ENCODE assay signal across 8 mouse cellular contexts in the genomic region with DNA sequence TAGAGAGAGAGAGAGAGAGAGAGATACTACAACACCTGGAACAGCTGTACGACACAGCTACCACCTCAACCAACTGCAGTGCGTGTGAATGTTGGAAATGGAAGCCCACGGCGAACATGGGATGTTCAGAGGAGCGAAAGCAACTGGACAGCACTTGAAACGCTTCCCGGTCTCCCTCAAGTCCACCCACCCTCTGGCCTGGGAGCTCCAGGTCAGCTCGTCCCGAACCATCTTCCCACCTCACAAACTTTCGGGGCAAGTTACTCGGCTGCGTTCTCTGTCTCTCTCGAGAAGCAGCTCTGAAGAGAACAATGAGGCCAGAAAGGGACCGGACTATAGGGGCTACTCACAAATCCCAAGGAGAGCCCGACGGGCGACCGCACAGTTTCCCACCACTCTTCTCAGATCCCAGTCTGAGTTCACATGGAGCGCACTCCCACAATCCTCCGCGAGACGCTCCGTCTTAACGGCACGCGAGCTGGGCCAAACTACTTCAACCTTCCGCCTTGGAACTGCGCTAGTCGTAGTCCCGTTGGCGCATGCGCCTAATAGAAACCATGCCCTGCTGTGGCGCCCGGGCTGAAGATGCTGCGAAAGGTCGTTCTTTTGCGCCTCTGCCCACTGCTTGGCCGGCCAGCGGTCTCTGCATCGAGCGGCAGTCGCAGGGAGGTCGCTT. TPM values are rescaled to one million over a fixed set of nuclear protein-coding genes. Genes with fewer than 3 reads are reported as not detected.
DNase-seq lines count a peak whose midpoint lies in the region; ATAC-seq lines count a peak whose summit lies in the region.

A gene (minus strand): TSS at position 438 of the 676 bp plus-strand sequence.
A gene (plus strand): TSS at position 523 of the 676 bp plus-strand sequence.

- no peaks in the 10 kb centered on the region for H3K9me3 ChIP-seq in heart, embryonic 14.5 days (ENCODE audit: control insufficient read depth, low read length)
- no peaks in the 10 kb centered on the region for H3K9me3 ChIP-seq in liver, embryonic 13.5 days (replicated peaks)
- H3K9me3 ChIP-seq in stomach, embryonic 16.5 days (replicated peaks; ENCODE audit: control insufficient read depth, low read length): no peaks in the 10 kb centered on the region

- DNase-seq in c-Kit-negative CD71-positive TER-119-positive erythroid progenitor cells, embryonic 14.5 days (ENCODE audit: low read depth, low spot score): peak; percentile 96
- DNase-seq in fibroblast of lung, adult 2 months (ENCODE audit: low read depth): peak; percentile 91
- peak; percentile 98 for DNase-seq in kidney, postnatal 14 days
- peak; percentile 90 for DNase-seq in liver, embryonic 13.5 days
- DNase-seq in neural tube, embryonic 10.5 days (ENCODE audit: extremely low spot score, low spot score): peak; percentile 95

- H3K4me3 ChIP-seq in heart, embryonic 14.5 days (ENCODE audit: control insufficient read depth in 1 of 2, insufficient read depth in 1 of 2, low read depth in 1 of 2, low read length in 2 of 2): peak within 1 kb of the TSS; percentile 90 to 98
- H3K4me3 ChIP-seq in liver, embryonic 13.5 days (replicated peaks): peak within 1 kb of the TSS; percentile 73
- peak within 1 kb of the TSS; percentile 68 for H3K4me3 ChIP-seq in stomach, embryonic 16.5 days (replicated peaks; ENCODE audit: low read length)

- peak; percentile 98 for ATAC-seq in CD4-positive, CD25-positive, alpha-beta regulatory T cell, adult 4 months
- peak; percentile 97 for ATAC-seq in heart, embryonic 14.5 days (ENCODE audit: insufficient number of reproducible peaks, insufficient read depth, low FRiP score, low read depth)
- ATAC-seq in liver, embryonic 13.5 days (ENCODE audit: low read depth): peak; percentile 99
- ATAC-seq in stomach, embryonic 16.5 days (ENCODE audit: insufficient read depth, low FRiP score): peak; percentile 98

- no peaks in the 10 kb centered on the region for H3K27me3 ChIP-seq in heart, embryonic 14.5 days (ENCODE audit: control insufficient read depth, insufficient read depth, low read length)
- no peaks in the 10 kb centered on the region for H3K27me3 ChIP-seq in liver, embryonic 13.5 days
- no peaks in the 10 kb centered on the region for H3K27me3 ChIP-seq in stomach, embryonic 16.5 days (ENCODE audit: control insufficient read depth, insufficient read depth, low read length)

- peaks cover 29% of the 10 kb centered on the region for H3K36me3 ChIP-seq in heart, embryonic 14.5 days (ENCODE audit: control insufficient read depth, insufficient read depth, low read length)
- peaks cover 13% of the 10 kb centered on the region for H3K36me3 ChIP-seq in liver, embryonic 13.5 days
- H3K36me3 ChIP-seq in stomach, embryonic 16.5 days (ENCODE audit: control insufficient read depth, insufficient read depth, low read length): 0 out of 2 replicates have a peak, but pooled peaks cover 2% of the 10 kb centered on the region

- peak within 1 kb of the TSS; percentile 79 for H3K4me2 ChIP-seq in heart, embryonic 14.5 days (ENCODE audit: low read length)
- peak within 1 kb of the TSS; percentile 90 for H3K4me2 ChIP-seq in liver, embryonic 13.5 days
- peak within 1 kb of the TSS; percentile 71 for H3K4me2 ChIP-seq in stomach, embryonic 16.5 days (ENCODE audit: low read depth, low read length)

- peaks cover 0 to 12% of the 10 kb centered on the region in 2 experiments; a peak in 3 of 4 replicates for H3K4me1 ChIP-seq in heart, embryonic 14.5 days (ENCODE audit: control insufficient read depth in 2 of 2, insufficient read depth in 2 of 2, low read length in 2 of 2)
- peaks cover 36% of the 10 kb centered on the region for H3K4me1 ChIP-seq in liver, embryonic 13.5 days (replicated peaks)
- peaks cover 3% of the 10 kb centered on the region; the same call in 1 of the 2 replicates for H3K4me1 ChIP-seq in stomach, embryonic 16.5 days (ENCODE audit: control insufficient read depth, insufficient read depth, low read length)

- peak within 1 kb of the TSS; percentile 85 to 88 for H3K27ac ChIP-seq in heart, embryonic 14.5 days (replicated peaks in 1 of 2; ENCODE audit: control insufficient read depth in 1 of 2, insufficient read depth in 1 of 2, low read depth in 2 of 2, low read length in 2 of 2)
- peak within 1 kb of the TSS; percentile 82 for H3K27ac ChIP-seq in liver, embryonic 13.5 days
- H3K27ac ChIP-seq in stomach, embryonic 16.5 days (ENCODE audit: low read length): peak within 1 kb of the TSS; percentile 85

- under 1% methylated on average over 43 of the region's 43 CpGs for WGBS in heart, embryonic 14.5 days
- WGBS in liver, embryonic 13.5 days (ENCODE audit: insufficient replicate concordance): under 1% methylated on average over 43 of the region's 43 CpGs
- WGBS in stomach, embryonic 16.5 days: under 1% methylated on average over 43 of the region's 43 CpGs

- peak within 1 kb of the TSS; percentile 92 for H3K9ac ChIP-seq in heart, embryonic 14.5 days (ENCODE audit: low read length)
- peak within 1 kb of the TSS; percentile 80 for H3K9ac ChIP-seq in liver, embryonic 13.5 days
- peak within 1 kb of the TSS; percentile 77 for H3K9ac ChIP-seq in stomach, embryonic 16.5 days (ENCODE audit: low read length)

RNA-seq across cellular contexts. Expression of the first gene that starts in this region (rescaled TPM):
- 10 to 100 TPM; 23.9 to 34.9 TPM for polyA plus RNA-seq in CD4-positive, CD25-positive, alpha-beta regulatory T cell, adult 4 months (2017; shearing (Covaris generic))
- 14.7 and 15.6 TPM in 2 replicates for polyA plus RNA-seq in heart, embryonic 14.5 days (2014; fragmentation: Nextera tagmentation; extraction: Ambion mirVana)
- 15.8 and 19.1 TPM in 2 replicates for polyA plus RNA-seq in liver, embryonic 13.5 days (2015; fragmentation: Nextera tagmentation; extraction: Ambion mirVana)
- 19.8 and 23.6 TPM in 2 replicates for polyA plus RNA-seq in stomach, embryonic 16.5 days (2015; fragmentation: Nextera tagmentation; extraction: Ambion mirVana)

RNA-seq across cellular contexts. Expression of the second gene that starts in this region (rescaled TPM):
- polyA plus RNA-seq in CD4-positive, CD25-positive, alpha-beta regulatory T cell, adult 4 months (2017; shearing (Covaris generic)): 10 to 100 TPM; 16.4 to 19.7 TPM
- polyA plus RNA-seq in heart, embryonic 14.5 days (2014; fragmentation: Nextera tagmentation; extraction: Ambion mirVana): 36.1 and 39.0 TPM in 2 replicates
- polyA plus RNA-seq in liver, embryonic 13.5 days (2015; fragmentation: Nextera tagmentation; extraction: Ambion mirVana): 11.4 and 12.4 TPM in 2 replicates
- polyA plus RNA-seq in stomach, embryonic 16.5 days (2015; fragmentation: Nextera tagmentation; extraction: Ambion mirVana): 23.1 and 26.6 TPM in 2 replicates

Comparison
In these comparisons a context has a peak if more than half of its experiments do, and no peak if none do; other contexts are left out.
1. Peak in every context shown above with its lines: DNase-seq, ATAC-seq, H3K4me3 ChIP-seq and H3K27ac ChIP-seq.